ENCODE assay signal across 14 mouse cellular contexts in the genomic region with DNA sequence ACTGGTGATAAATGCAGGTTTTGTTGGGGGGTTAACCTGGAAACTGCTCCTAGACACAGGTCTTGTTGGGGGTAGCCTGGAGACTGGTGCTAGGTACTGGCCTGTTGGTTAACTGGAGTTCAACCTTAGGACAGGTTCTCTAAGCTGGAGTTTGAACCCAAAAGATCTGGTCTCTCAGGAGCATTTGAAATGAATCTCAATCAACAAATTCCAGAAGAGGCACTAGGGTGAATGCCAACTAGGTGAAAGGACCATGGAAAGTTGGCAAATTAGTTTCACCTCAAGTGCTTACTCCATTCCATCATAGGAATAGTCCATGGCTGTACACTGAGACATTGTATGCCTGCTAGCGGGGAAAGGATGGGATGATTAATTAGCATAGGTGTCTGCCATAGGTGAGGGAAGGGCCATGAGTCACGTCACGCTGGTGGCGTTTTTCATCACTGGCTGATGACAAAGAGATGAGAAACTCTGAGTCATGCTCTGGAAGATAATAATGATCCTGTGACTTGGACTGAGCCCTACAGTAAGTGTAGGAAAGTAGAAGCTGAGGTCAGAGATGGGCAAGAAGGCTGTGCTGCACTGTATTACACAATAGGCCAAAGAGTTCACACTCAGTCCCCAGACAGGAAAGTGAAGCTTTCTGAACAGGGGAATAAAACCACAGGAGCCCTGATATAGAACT. TPM values are rescaled to one million over a fixed set of nuclear protein-coding genes. Genes with fewer than 3 reads are reported as not detected.
DNase-seq lines count a peak whose midpoint lies in the region; ATAC-seq and TF ChIP-seq lines count a peak whose summit lies in the region.
"Had no signal": no experiment of that assay in that cellular context is flagged by ENCODE, and none has a peak within 500 bp of the region (broad histone marks: within the 10 kb centered on the region; RNA-seq: fewer than 3 reads in every experiment).

No protein-coding gene starts in this region.

- peak; percentile 74 to 87 for DNase-seq in kidney, adult 8-10 months
- peak; percentile 75 for DNase-seq in adipocyte (ENCODE audit: low spot score)
- no peak for DNase-seq in thymus, adult 18-20 months

- H3K27ac ChIP-seq in kidney, embryonic 15.5 days, result no peak overlapping the region
- H3K27ac ChIP-seq: hindbrain, embryonic 10.5 days; kidney, postnatal 0 days; limb, embryonic 13.5 days; lung, embryonic 15.5 days; midbrain, embryonic 12.5 days had no signal

- WGBS in kidney, embryonic 15.5 days, result 91% methylated on average over 4 of the region's 4 CpGs

- no peak overlapping the region for H3K9ac ChIP-seq in kidney, embryonic 15.5 days
- H3K9ac ChIP-seq: limb, embryonic 13.5 days; lung, embryonic 15.5 days; midbrain, embryonic 12.5 days had no signal

- no peak overlapping the region for H3ac ChIP-seq in myocyte (ENCODE audit: control insufficient read depth, insufficient read length)

- no peaks in the 10 kb centered on the region for H3K4me1 ChIP-seq in kidney, embryonic 15.5 days
- H3K4me1 ChIP-seq: hindbrain, embryonic 10.5 days; limb, embryonic 13.5 days; lung, embryonic 15.5 days; midbrain, embryonic 12.5 days had no signal

- no peaks in the 10 kb centered on the region for H3K36me3 ChIP-seq in kidney, embryonic 15.5 days
- H3K36me3 ChIP-seq in myocyte (ENCODE audit: control insufficient read depth, insufficient read depth), result no peaks in the 10 kb centered on the region
- H3K36me3 ChIP-seq: hindbrain, embryonic 10.5 days; limb, embryonic 13.5 days; lung, embryonic 15.5 days; midbrain, embryonic 12.5 days had no signal

- H3K4me2 ChIP-seq in kidney, embryonic 15.5 days, result no peak overlapping the region
- H3K4me2 ChIP-seq in myocyte (ENCODE audit: low read depth), result no peak overlapping the region
- H3K4me2 ChIP-seq: limb, embryonic 13.5 days; lung, embryonic 15.5 days; midbrain, embryonic 12.5 days had no signal

- ATAC-seq in kidney, embryonic 15.5 days (replicated peaks; ENCODE audit: low FRiP score), result no peak
- peak; percentile 51 to 78 for ATAC-seq in hematopoietic stem cell, adult 5-6 weeks (replicated peaks in 1 of 2; ENCODE audit: insufficient read depth in 1 of 2, low FRiP score in 2 of 2, low TSS enrichment in 1 of 2, low read depth in 1 of 2, poor library complexity in 2 of 2, severe bottlenecking in 2 of 2)
- no peak for ATAC-seq in megakaryocyte-erythroid progenitor cell, adult 5-6 weeks (replicated peaks; ENCODE audit: low FRiP score, low TSS enrichment, poor library complexity, severe bottlenecking)

- TF ChIP-seq POLR2A in myocyte (IDR thresholded peaks at IDR 0.05; ENCODE audit: insufficient read length, low read depth), result no peak

- no peak overlapping the region for H3K4me3 ChIP-seq in kidney, embryonic 15.5 days (replicated peaks)
- H3K4me3 ChIP-seq in myocyte, result no peak overlapping the region
- H3K4me3 ChIP-seq: erythroblast, embryonic 14.5 days; hindbrain, embryonic 10.5 days; limb, embryonic 13.5 days; lung, embryonic 15.5 days; midbrain, embryonic 12.5 days had no signal

- H3K9me3 ChIP-seq in kidney, embryonic 15.5 days (replicated peaks), result no peaks in the 10 kb centered on the region
- H3K9me3 ChIP-seq: hindbrain, embryonic 10.5 days; limb, embryonic 13.5 days; lung, embryonic 15.5 days; midbrain, embryonic 12.5 days had no signal

- H3K27me3 ChIP-seq in kidney, embryonic 15.5 days, result no peaks in the 10 kb centered on the region
- H3K27me3 ChIP-seq in myocyte (ENCODE audit: control insufficient read depth, insufficient read depth, insufficient read length), result no peaks in the 10 kb centered on the region
- H3K27me3 ChIP-seq: limb, embryonic 13.5 days; lung, embryonic 15.5 days; midbrain, embryonic 12.5 days had no signal

- H3K79me2 ChIP-seq in myocyte (ENCODE audit: control insufficient read depth, insufficient read depth), result no peaks in the 10 kb centered on the region

TF ChIP-seq in myocyte, 11 proteins besides CTCF, POLR2A, EP300 and RAD21:
- TF ChIP-seq E2F4 (IDR thresholded peaks at IDR 0.05; ENCODE audit: insufficient read depth), result no peak
- TF ChIP-seq MYOD1 (IDR thresholded peaks at IDR 0.05; ENCODE audit: control insufficient read depth in 1 of 3, insufficient read length in 2 of 3, low read depth in 2 of 3), result no peak
- TF ChIP-seq CEBPB (IDR thresholded peaks at IDR 0.05; ENCODE audit: insufficient read depth, poor library complexity, severe bottlenecking), result peak; percentile 85

RNA-seq across cellular contexts. Expression of a gene that starts 3.3 kb away (rescaled TPM):
- polyA plus RNA-seq in kidney, embryonic 15.5 days (2015; fragmentation: Nextera tagmentation; extraction: Ambion mirVana), result 6.4 and 7.7 TPM in 2 replicates
- total RNA-seq in hematopoietic stem cell, adult 5-6 weeks (2017), result 18.7 and 23.0 TPM in 2 replicates
- 0.18 TPM for polyA plus RNA-seq in myocyte (2012; fragmentation: generic; extraction: Trizol)
- total RNA-seq in megakaryocyte-erythroid progenitor cell, adult 5-6 weeks (2014; fragmentation: Nextera tagmentation), result not detected in 2 replicates
- total RNA-seq in megakaryocyte-erythroid progenitor cell, adult 5-6 weeks (2017), result 13.9 TPM in 1 of 2 replicates, not detected in the other
- polyA plus RNA-seq: erythroblast, embryonic 14.5 days; small intestine, adult 2 months had no signal

RNA-seq across cellular contexts. Expression of a gene that starts 14.6 kb away (rescaled TPM):
- polyA plus RNA-seq in kidney, embryonic 15.5 days (2015; fragmentation: Nextera tagmentation; extraction: Ambion mirVana), result 2.0 and 2.6 TPM in 2 replicates
- 38.7 and 40.8 TPM in 2 replicates for total RNA-seq in hematopoietic stem cell, adult 5-6 weeks (2017)
- polyA plus RNA-seq in myocyte (2012; fragmentation: generic; extraction: Trizol), result 0.48 TPM
- 1.3 TPM in 2 replicates for total RNA-seq in megakaryocyte-erythroid progenitor cell, adult 5-6 weeks (2014; fragmentation: Nextera tagmentation)
- 5.2 and 13.1 TPM in 2 replicates for total RNA-seq in megakaryocyte-erythroid progenitor cell, adult 5-6 weeks (2017)
- polyA plus RNA-seq: erythroblast, embryonic 14.5 days had no signal

RNA-seq across cellular contexts. Expression of a gene that starts 47.8 kb away (rescaled TPM):
- 10.4 and 10.8 TPM in 2 replicates for polyA plus RNA-seq in kidney, embryonic 15.5 days (2015; fragmentation: Nextera tagmentation; extraction: Ambion mirVana)
- total RNA-seq in hematopoietic stem cell, adult 5-6 weeks (2017), result 13.9 and 22.3 TPM in 2 replicates
- polyA plus RNA-seq in myocyte (2012; fragmentation: generic; extraction: Trizol), result 4.1 TPM
- 23.7 and 28.0 TPM in 2 replicates for total RNA-seq in megakaryocyte-erythroid progenitor cell, adult 5-6 weeks (2014; fragmentation: Nextera tagmentation)
- 3.8 and 12.6 TPM in 2 replicates for total RNA-seq in megakaryocyte-erythroid progenitor cell, adult 5-6 weeks (2017)

Comparison
In these comparisons a context has a peak if more than half of its experiments do, and no peak if none do; other contexts are left out.
1. DNase-seq: peak in kidney, adult 8-10 months (2 of 2) and adipocyte (single experiment); none in thymus, adult 18-20 months (0 of 2).
2. ATAC-seq: peak in hematopoietic stem cell, adult 5-6 weeks (2 of 2); none in kidney, embryonic 15.5 days (single experiment) and megakaryocyte-erythroid progenitor cell, adult 5-6 weeks (single experiment).